Mouse (Mus musculus) CH12.LX (cell line): ENCODE results near the gene Osbpl11. TPM values are rescaled to one million over a fixed set of nuclear protein-coding genes. Genes with fewer than 3 reads are reported as not detected.

ENCODE experiments used
- DNase-seq: peaks from one replicate; pipeline ENCODE4 v3.0.0-alpha.2; 2013; ENCODE audit errors: extremely low read depth
- H3K27ac ChIP-seq: 2 replicates; pipeline ENCODE4 v1.5.1; 2012; ENCODE audit warnings: low read depth, mild to moderate bottlenecking, control low read depth, moderate library complexity; ENCODE audit not compliant: insufficient read depth
- H3K27me3 ChIP-seq: replicated peaks from 2 replicates; pipeline ENCODE3; 2012; ENCODE audit warnings: inconsistent platforms
- H3K36me3 ChIP-seq, 2 experiments: replicated peaks in 1 of 2; 2 replicates each; pipeline versions ENCODE3 to v1.6.1; 2012; ENCODE audit warnings: inconsistent platforms in 1 of 2, low read length in 1 of 2, mild to moderate bottlenecking in 1 of 2, mixed read lengths in 1 of 2, moderate library complexity in 1 of 2; ENCODE audit not compliant: control insufficient read depth in 1 of 2, insufficient read depth in 1 of 2
- H3K4me1 ChIP-seq, 2 experiments: 2 replicates each; pipeline ENCODE4 v1.6.1; 2012; ENCODE audit warnings: inconsistent platforms in 1 of 2, moderate library complexity in 1 of 2; ENCODE audit not compliant: insufficient read depth in 2 of 2, control insufficient read depth in 1 of 2
- H3K4me2 ChIP-seq: 2 replicates; pipeline ENCODE4 v1.6.1; 2012; ENCODE audit warnings: low read depth, mild to moderate bottlenecking, control low read depth; ENCODE audit not compliant: poor library complexity, insufficient read depth, severe bottlenecking
- H3K4me3 ChIP-seq, 3 experiments: fragments of 150-350 bp in 1 of 3; sonication (generic) in 1 of 3; replicated peaks in 1 of 3; 2 replicates each; pipeline versions ENCODE3 to v1.5.1; 2011 to 2012; ENCODE audit warnings: low read depth in 2 of 3, low read length in 2 of 3, mild to moderate bottlenecking in 2 of 3, moderate library complexity in 2 of 3, control low read depth in 1 of 3, improper control_type of control experiment in 1 of 3, inconsistent platforms in 1 of 3, mixed read lengths in 1 of 3; ENCODE audit not compliant: poor library complexity in 1 of 3
- H3K79me2 ChIP-seq: replicated peaks from 2 replicates; pipeline ENCODE4 v1.6.1; 2012; ENCODE audit warnings: mild to moderate bottlenecking, moderate library complexity; ENCODE audit not compliant: control insufficient read depth, poor library complexity, insufficient read depth, severe bottlenecking; ENCODE audit errors: extremely low read depth
- H3K9ac ChIP-seq: 2 replicates; pipeline ENCODE4 v1.6.1; 2012; ENCODE audit warnings: low read depth, mild to moderate bottlenecking, control low read depth, moderate library complexity; ENCODE audit not compliant: insufficient read depth
- H3K9me3 ChIP-seq: replicated peaks from 2 replicates; pipeline ENCODE3; 2012; ENCODE audit warnings: low read length, inconsistent platforms, mixed read lengths
- CHD2 ChIP-seq: IDR thresholded peaks from 2 replicates; pipeline ENCODE4 v1.6.1; 2011; ENCODE audit warnings: low read length, improper control_type of control experiment
- CTCF ChIP-seq, 2 experiments: IDR thresholded peaks in 1 of 2; conservative IDR thresholded peaks in 1 of 2; 2 replicates each; pipeline ENCODE4 v1.5.1; 2011 to 2012; ENCODE audit warnings: low read depth in 2 of 2, low read length in 2 of 2, improper control_type of control experiment in 1 of 2, inconsistent platforms in 1 of 2, mild to moderate bottlenecking in 1 of 2, moderate library complexity in 1 of 2
- E2F4 ChIP-seq: IDR thresholded peaks from 2 replicates; pipeline ENCODE4 v1.6.1; 2011; ENCODE audit warnings: low read depth, low read length, improper control_type of control experiment; ENCODE audit not compliant: insufficient replicate concordance
- ELF1 ChIP-seq: IDR thresholded peaks from 2 replicates; pipeline ENCODE4 v1.6.1; 2014; ENCODE audit warnings: low read depth, mild to moderate bottlenecking, inconsistent platforms, low read length, improper control_type of control experiment
- HCFC1 ChIP-seq: IDR thresholded peaks from 2 replicates; pipeline ENCODE4 v1.6.1; 2012; ENCODE audit warnings: low read depth, mild to moderate bottlenecking, inconsistent platforms, low read length, improper control_type of control experiment
- JUND ChIP-seq: conservative IDR thresholded peaks from 2 replicates; pipeline ENCODE4 v1.6.1; 2011; ENCODE audit warnings: low read depth, low read length, improper control_type of control experiment
- MAX ChIP-seq: IDR thresholded peaks from 2 replicates; pipeline ENCODE4 v1.6.1; 2011; ENCODE audit warnings: low read length, improper control_type of control experiment
- MAZ ChIP-seq: IDR thresholded peaks from 2 replicates; pipeline ENCODE4 v1.6.1; 2012; ENCODE audit warnings: low read depth, mild to moderate bottlenecking, inconsistent platforms, low read length, improper control_type of control experiment, moderate library complexity
- NELFE ChIP-seq: IDR thresholded peaks from 2 replicates; pipeline ENCODE4 v1.6.1; 2011; ENCODE audit warnings: low read depth, low read length, improper control_type of control experiment
- RAD21 ChIP-seq: IDR thresholded peaks from 2 replicates; pipeline ENCODE4 v1.6.1; 2011; ENCODE audit warnings: low read depth, mild to moderate bottlenecking, low read length, improper control_type of control experiment, moderate library complexity
- TCF12 ChIP-seq: IDR thresholded peaks from 2 replicates; pipeline ENCODE4 v1.6.1; 2014; ENCODE audit warnings: low read depth, mild to moderate bottlenecking, inconsistent platforms, low read length, improper control_type of control experiment
- UBTF ChIP-seq: IDR thresholded peaks from 2 replicates; pipeline ENCODE4 v1.6.1; 2012; ENCODE audit warnings: low read depth, mild to moderate bottlenecking, inconsistent platforms, low read length, improper control_type of control experiment, moderate library complexity
- ZC3H11A ChIP-seq: IDR thresholded peaks from 2 replicates; pipeline ENCODE4 v1.6.1; 2012; ENCODE audit warnings: low read depth, mild to moderate bottlenecking, inconsistent platforms, low read length, improper control_type of control experiment
- ZKSCAN1 ChIP-seq: IDR thresholded peaks from 2 replicates; pipeline ENCODE4 v1.6.1; 2012; ENCODE audit warnings: low read depth, inconsistent platforms, low read length, improper control_type of control experiment, borderline replicate concordance
- ZNF384 ChIP-seq: IDR thresholded peaks from 2 replicates; pipeline ENCODE4 v1.6.1; 2012; ENCODE audit warnings: low read depth, low read length, improper control_type of control experiment, inconsistent platforms
- dilution Hi-C: fragments of 300-500 bp; cut with MboI; formaldehyde crosslinking; loops from 2 replicates; pipeline ENCODE4 v1.14.3; 2020; ENCODE audit warnings: low sequenced_read_pairs; ENCODE audit not compliant: extremely low pct_unique_long_range_greater_than_20kb, extremely low pct_ligation_motif_present
- in situ Hi-C: fragments of 300-500 bp; cut with MboI; formaldehyde crosslinking; loops from 3 replicates; pipeline ENCODE4 v1.14.3; 2019; ENCODE audit warnings: low sequenced_read_pairs, low pct_ligation_motif_present, low pct_unique_long_range_greater_than_20kb, mixed read lengths
- polyA plus RNA-seq: library from polyadenylated mRNA; unstranded; fragments of >175 nt; gene quantifications from 2 replicates; pipeline ENCODE4 v1.2.1, GENCODE M21; 2012; ENCODE audit warnings: low read depth; ENCODE audit not compliant: insufficient read length
- total RNA-seq, 2 experiments: library from RNA; depleted of rRNA; stranded (reverse); fragments of 300-350 nt in 1 of 2; fragments of >200 nt in 1 of 2; gene quantifications; 2 replicates each; pipeline ENCODE4 v1.2.3; 2012 to 2014

Osbpl11 gene
- total and polyA plus RNA-seq, 3 experiments = 10.8 to 12.9 (median 11.4) TPM

GRCm38 (mm10) chr16:33259824-33260223, 75.0 kb downstream of the Osbpl11 start:
- Histone ChIP-seq H3K36me3 (peaks cover 7 to 62% of the 10 kb centered on the region in 2 experiments), H3K9ac (no peak overlapping the region), H3K4me1 (peaks cover 4 to 28% of the 10 kb centered on the region in 2 experiments; a peak in 3 of 4 replicates), H3K9me3 (no peaks in the 10 kb centered on the region), H3K27ac (no peak overlapping the region), H3K4me2 (no peak overlapping the region), H3K4me3 (no peak overlapping the region), H3K79me2 (peaks cover 38% of the 10 kb centered on the region), H3K27me3 (no peaks in the 10 kb centered on the region)
- in situ Hi-C loops = no loop called here
- dilution Hi-C loops = no loop called here
- DNase-seq = no peak
- TF ChIP-seq ZNF384 = peak; percentile 51; the same call in 1 of the 2 replicates
- no peak for TF ChIP-seq MAX
- 0 out of 4 replicates have a peak, but pooled peaks of 1 of the 2 experiments have one; percentile 2 for TF ChIP-seq CTCF (conservative IDR thresholded peaks at IDR 0.05 in 1 of 2, IDR thresholded peaks at IDR 0.05 in 1 of 2; ENCODE audit: low read depth in 2 of 2, low read length in 2 of 2)

GRCm38 (mm10) chr16:33260825-33261224, 76.0 kb downstream of the Osbpl11 start:
- dilution Hi-C loops (no loop called here), in situ Hi-C loops (no loop called here)
- Histone ChIP-seq H3K36me3 (peaks cover 16 to 68% of the 10 kb centered on the region in 2 experiments), H3K4me3 (no peak overlapping the region), H3K27me3 (no peaks in the 10 kb centered on the region), H3K27ac (no peak overlapping the region), H3K4me2 (no peak overlapping the region), H3K4me1 (peaks cover 4 to 25% of the 10 kb centered on the region in 2 experiments; a peak in 3 of 4 replicates), H3K79me2 (peaks cover 35% of the 10 kb centered on the region), H3K9me3 (no peaks in the 10 kb centered on the region), H3K9ac (no peak overlapping the region)
- TF ChIP-seq TCF12 (no peak), NELFE (no peak), ZKSCAN1 (no peak), UBTF (no peak), HCFC1 (no peak), ELF1 (no peak), E2F4 (no peak), CHD2 (no peak), RAD21 (no peak), ZC3H11A (no peak), MAZ (no peak), JUND (no peak)
- no peak for DNase-seq
